Mouse (Mus musculus) forebrain, embryonic 12.5 days (tissue): ENCODE measurements around the gene Gm11213. TPM values are rescaled to one million over a fixed set of nuclear protein-coding genes. Genes with fewer than 3 reads are reported as not detected.

Experiments
- ATAC-seq: fragments of 200-750 bp; cut with Nextera tagmentation; 2 replicates; pipeline ENCODE4 v1.8.0; 2017; ENCODE audit warnings: moderate TSS enrichment; ENCODE audit not compliant: low FRiP score
- H3K27ac ChIP-seq: fragments of 300-500 bp; sonication (generic); 2 replicates; pipeline ENCODE4 v1.5.1; 2016; ENCODE audit warnings: mild to moderate bottlenecking
- H3K27me3 ChIP-seq: fragments of 300-500 bp; sonication (generic); 2 replicates; pipeline ENCODE4 v1.6.1; 2016; ENCODE audit warnings: mild to moderate bottlenecking
- H3K36me3 ChIP-seq: fragments of 300-500 bp; sonication (generic); replicated peaks from 2 replicates; pipeline ENCODE4 v1.6.1; 2016; ENCODE audit warnings: mild to moderate bottlenecking
- H3K4me1 ChIP-seq: fragments of 300-500 bp; sonication (generic); 2 replicates; pipeline ENCODE4 v1.6.1; 2016
- H3K4me2 ChIP-seq: fragments of 300-500 bp; sonication (generic); 2 replicates; pipeline ENCODE4 v1.6.1; 2016; ENCODE audit warnings: mild to moderate bottlenecking, moderate library complexity
- H3K4me3 ChIP-seq: fragments of 300-500 bp; sonication (generic); replicated peaks from 2 replicates; pipeline ENCODE4 v1.5.1; 2016; ENCODE audit warnings: mild to moderate bottlenecking
- H3K9ac ChIP-seq: fragments of 300-500 bp; sonication (generic); 2 replicates; pipeline ENCODE4 v1.6.1; 2016; ENCODE audit warnings: mild to moderate bottlenecking
- H3K9me3 ChIP-seq: fragments of 300-500 bp; sonication (generic); 2 replicates; pipeline ENCODE4 v1.6.1; 2016
- WGBS: fragments of 180-500 bp; shearing (Covaris S2); methylation state at CpG from one replicate; pipeline ENCODE4 v1.1.7; 2016; 5-methylcytosine and 5-hydroxymethylcytosine counted together
- polyA plus RNA-seq: library from polyadenylated mRNA; unstranded; fragments of >200 nt; fragmentation: Nextera tagmentation; extraction: Ambion mirVana; gene quantifications from 2 replicates; pipeline ENCODE4 v1.2.1, GENCODE M21; 2016

Gene Gm11213
- polyA plus RNA-seq, 1 experiment from 2014 or later = not detected

DNA sequence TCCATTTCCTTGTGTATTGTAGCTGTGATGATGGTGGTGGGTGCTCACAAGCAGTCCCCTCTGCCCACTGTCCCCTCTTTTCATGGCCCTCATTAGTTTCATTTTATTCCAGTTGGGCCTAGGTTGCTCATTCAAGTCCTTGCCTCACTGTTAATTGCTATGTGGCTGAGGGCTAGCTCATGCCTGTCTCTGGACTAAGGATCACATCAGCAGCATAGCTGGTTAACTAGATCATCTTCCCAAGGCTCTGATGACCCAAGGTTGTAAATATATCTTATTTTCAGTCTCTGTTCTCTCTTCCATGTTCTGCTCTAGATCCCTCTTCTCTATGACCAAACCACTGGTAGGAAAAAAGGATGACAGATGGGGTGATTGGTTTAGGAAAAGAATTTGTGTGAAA is 3.8 kb downstream of the Gm11213 start:
- no peak overlapping the region for H3K4me3 ChIP-seq

DNA sequence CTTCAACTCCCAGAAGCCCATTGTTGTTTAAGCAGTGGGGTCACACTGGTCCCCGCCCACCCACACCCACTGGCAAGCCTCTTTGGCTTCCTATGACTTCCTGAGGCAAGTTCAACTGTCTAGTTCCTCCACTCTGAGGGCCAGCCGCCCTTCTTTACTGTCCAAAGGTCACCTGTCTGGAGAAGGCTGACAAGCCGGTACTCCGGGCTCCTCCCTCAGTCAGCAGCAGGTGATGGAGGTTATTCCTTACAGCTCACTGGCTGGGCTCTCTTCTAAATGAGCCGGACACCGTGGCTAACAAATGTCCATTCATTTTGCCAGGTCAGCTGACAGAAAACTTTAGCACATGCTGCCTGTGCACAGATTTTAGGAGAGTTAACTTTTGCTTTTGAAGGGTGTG is 4.3 kb downstream of the Gm11213 start:
- H3K36me3 ChIP-seq = no peaks in the 10 kb centered on the region
- WGBS = 83% methylated on average over 6 of the region's 6 CpGs
- no peaks in the 10 kb centered on the region for H3K9me3 ChIP-seq
- no peaks in the 10 kb centered on the region for H3K27me3 ChIP-seq
- H3K27ac ChIP-seq = no peak overlapping the region
- no peak overlapping the region for H3K4me3 ChIP-seq
- H3K4me1 ChIP-seq = no peaks in the 10 kb centered on the region
- H3K9ac ChIP-seq = no peak overlapping the region
- H3K4me2 ChIP-seq = no peak overlapping the region
- ATAC-seq = no peak

More for the DNA sequence above, 3.8 kb downstream of the Gm11213 start:
- H3K4me2 ChIP-seq = no peak overlapping the region
- H3K9ac ChIP-seq = no peak overlapping the region
- H3K4me1 ChIP-seq = no peaks in the 10 kb centered on the region
- H3K36me3 ChIP-seq = no peaks in the 10 kb centered on the region
- no peak overlapping the region for H3K27ac ChIP-seq
- ATAC-seq = no peak
- H3K27me3 ChIP-seq = no peaks in the 10 kb centered on the region
- no peaks in the 10 kb centered on the region for H3K9me3 ChIP-seq

DNA sequence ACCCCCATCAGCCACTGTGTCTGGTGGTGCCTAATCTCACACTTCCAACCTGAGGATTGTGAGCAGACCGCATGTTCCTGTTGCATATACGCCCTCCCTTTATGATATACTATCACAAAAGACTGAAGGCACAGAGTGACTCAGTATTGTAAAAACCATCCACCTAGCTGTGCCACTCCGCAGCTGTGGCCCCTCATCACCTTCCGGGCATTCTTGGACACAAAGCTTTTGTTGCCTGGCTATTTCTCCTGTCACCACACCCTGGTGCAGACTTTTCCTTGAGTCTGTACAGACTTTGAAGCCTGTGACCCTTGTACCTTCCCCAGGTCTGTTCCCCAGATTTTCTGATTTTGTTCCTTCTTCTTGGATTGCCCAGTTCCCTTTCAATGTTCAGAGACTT is 9.1 kb downstream of the Gm11213 start:
- Histone ChIP-seq H3K27ac (no peak overlapping the region), H3K4me2 (no peak overlapping the region), H3K4me1 (peaks cover 4% of the 10 kb centered on the region; the same call in 1 of the 2 replicates), H3K4me3 (no peak overlapping the region), H3K9me3 (no peaks in the 10 kb centered on the region), H3K9ac (no peak overlapping the region), H3K36me3 (no peaks in the 10 kb centered on the region), H3K27me3 (no peaks in the 10 kb centered on the region)
- no peak for ATAC-seq
- WGBS = 97% methylated on average over 4 of the region's 4 CpGs

DNA sequence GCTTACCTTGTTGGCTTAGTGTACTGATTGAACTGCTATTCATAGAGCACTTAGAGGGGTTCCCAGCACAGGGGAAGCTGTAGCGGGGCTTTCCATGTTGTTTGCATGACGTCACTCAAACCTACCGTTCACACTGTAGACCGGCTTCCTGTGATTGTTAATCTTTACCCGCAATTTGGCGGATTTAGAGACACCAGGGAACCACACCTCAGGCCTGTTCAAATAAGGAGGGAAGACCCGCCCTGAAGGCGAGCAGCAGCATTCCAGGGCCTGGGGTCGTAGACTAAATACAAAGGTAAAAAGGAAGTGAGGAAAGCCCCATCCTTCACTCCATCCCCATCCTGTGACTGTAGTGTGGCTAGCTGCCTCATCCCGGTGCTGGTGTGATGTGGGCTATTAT is 9.8 kb downstream of the Gm11213 start:
- WGBS = 75% methylated on average over 10 of the region's 10 CpGs
- peaks cover 4% of the 10 kb centered on the region; the same call in 1 of the 2 replicates for H3K4me1 ChIP-seq
- H3K4me2 ChIP-seq = no peak overlapping the region
- no peak overlapping the region for H3K9ac ChIP-seq
- H3K9me3 ChIP-seq = no peaks in the 10 kb centered on the region
- ATAC-seq = no peak
- no peak overlapping the region for H3K4me3 ChIP-seq
- H3K36me3 ChIP-seq = no peaks in the 10 kb centered on the region
- H3K27me3 ChIP-seq = no peaks in the 10 kb centered on the region
- no peak overlapping the region for H3K27ac ChIP-seq

DNA sequence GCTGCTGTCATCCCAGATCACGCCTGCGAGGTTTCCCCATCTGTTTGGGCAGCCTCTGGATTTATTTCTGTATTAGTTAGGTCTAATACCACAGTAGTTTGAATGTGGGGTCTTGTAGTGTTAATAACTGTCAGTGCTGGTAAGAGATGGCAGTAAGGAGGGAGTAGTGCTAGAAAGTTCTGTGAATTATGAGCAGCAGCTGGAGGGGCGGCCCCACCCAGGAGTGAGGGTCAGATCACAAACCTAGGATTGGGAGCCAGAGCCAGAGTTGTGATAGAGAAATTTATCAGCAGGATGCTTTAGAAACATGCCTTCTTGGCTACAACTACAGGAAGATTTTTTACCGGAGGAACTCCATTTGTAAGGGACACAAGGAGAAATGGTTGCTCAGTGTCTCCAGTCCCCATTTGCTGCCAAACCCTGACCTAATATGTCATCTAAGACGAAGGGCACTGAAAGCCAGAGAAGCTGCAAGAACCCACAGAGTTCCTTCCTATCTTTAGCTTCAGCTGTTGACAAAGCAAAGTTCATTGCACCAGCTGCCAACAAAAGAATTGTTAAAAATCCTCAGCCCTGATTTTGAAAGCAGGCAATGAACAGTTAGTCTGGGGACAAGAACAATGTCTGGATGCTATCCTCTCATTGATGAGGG is 10.5 kb downstream of the Gm11213 start:
- Histone ChIP-seq H3K27me3 (no peaks in the 10 kb centered on the region), H3K4me1 (peaks cover 4% of the 10 kb centered on the region; the same call in 1 of the 2 replicates), H3K9ac (no peak overlapping the region), H3K9me3 (no peaks in the 10 kb centered on the region), H3K4me3 (no peak overlapping the region), H3K36me3 (no peaks in the 10 kb centered on the region), H3K27ac (no peak overlapping the region), H3K4me2 (no peak overlapping the region)
- 81% methylated on average over 5 of the region's 5 CpGs for WGBS
- no peak for ATAC-seq

DNA sequence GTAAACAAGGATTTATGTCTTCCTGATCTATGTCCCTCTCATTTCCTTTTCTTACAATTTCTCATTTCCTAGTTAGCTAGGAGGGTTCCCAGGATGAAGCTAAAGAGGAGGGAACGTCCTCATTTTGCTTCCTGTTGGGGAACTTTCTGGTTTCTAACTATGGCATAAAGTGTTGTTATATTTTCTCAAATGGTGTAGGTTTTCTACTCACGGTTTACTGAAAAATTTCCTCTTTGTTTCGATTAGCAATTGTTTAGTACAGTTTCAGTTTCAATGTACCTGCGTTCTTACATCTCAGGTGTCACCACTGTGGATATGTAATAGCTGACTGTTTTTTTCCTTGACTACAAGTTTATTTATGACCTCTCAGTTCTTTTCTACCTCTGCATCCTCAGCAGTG is 14.5 kb downstream of the Gm11213 start:
- 90% methylated on average over 4 of the region's 4 CpGs for WGBS
- no peak for ATAC-seq
- Histone ChIP-seq H3K4me2 (no peak overlapping the region), H3K9ac (no peak overlapping the region), H3K27ac (no peak overlapping the region), H3K4me1 (peaks cover 4% of the 10 kb centered on the region; the same call in 1 of the 2 replicates), H3K9me3 (no peaks in the 10 kb centered on the region), H3K4me3 (no peak overlapping the region), H3K36me3 (no peaks in the 10 kb centered on the region), H3K27me3 (no peaks in the 10 kb centered on the region)

DNA sequence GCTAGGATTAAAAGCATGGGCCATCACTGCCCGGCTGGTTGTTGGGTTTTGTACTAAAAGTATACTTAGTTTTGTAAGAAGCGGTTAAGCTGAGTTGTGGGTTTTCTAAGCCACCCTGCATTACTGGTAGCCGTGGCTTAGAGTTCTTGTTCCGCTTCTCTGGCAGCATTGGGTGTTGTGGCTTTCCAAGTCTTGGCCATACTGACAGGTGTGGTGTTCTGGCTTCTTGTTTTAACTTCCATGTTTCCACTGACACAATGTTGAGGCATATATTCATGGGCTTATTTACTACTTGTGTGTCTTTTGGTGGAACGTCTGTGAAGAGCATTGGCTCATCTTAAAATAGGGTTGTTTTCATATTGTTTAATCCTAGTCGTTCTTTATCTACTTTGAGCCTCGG is 15.1 kb downstream of the Gm11213 start:
- no peak overlapping the region for H3K4me2 ChIP-seq
- no peak overlapping the region for H3K4me3 ChIP-seq
- H3K4me1 ChIP-seq = peaks cover 4% of the 10 kb centered on the region; the same call in 1 of the 2 replicates
- no peaks in the 10 kb centered on the region for H3K9me3 ChIP-seq
- no peaks in the 10 kb centered on the region for H3K27me3 ChIP-seq
- WGBS = 91% methylated on average over 7 of the region's 7 CpGs
- H3K9ac ChIP-seq = no peak overlapping the region
- ATAC-seq = no peak
- H3K27ac ChIP-seq = no peak overlapping the region
- no peaks in the 10 kb centered on the region for H3K36me3 ChIP-seq

DNA sequence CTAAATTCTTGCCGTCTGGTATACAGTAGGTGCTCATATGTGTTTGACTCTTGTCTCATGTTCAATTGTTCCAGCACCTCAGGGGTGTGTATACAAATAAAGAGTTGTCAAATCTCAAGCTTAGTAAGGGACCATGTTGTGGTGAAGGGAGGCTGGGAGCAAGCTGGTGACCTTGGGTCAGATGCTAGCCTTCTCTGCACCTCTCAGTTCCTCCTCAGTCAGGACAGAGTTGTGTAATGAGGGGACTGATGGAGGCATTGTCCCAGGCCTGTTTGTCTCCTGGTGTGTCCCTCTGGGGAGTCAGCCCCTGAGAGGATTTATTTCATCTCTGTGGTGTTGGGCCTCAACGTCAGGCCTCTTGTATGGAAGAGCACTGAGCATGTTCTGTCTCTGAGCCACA is 18.8 kb downstream of the Gm11213 start:
- H3K27ac ChIP-seq = no peak overlapping the region

DNA sequence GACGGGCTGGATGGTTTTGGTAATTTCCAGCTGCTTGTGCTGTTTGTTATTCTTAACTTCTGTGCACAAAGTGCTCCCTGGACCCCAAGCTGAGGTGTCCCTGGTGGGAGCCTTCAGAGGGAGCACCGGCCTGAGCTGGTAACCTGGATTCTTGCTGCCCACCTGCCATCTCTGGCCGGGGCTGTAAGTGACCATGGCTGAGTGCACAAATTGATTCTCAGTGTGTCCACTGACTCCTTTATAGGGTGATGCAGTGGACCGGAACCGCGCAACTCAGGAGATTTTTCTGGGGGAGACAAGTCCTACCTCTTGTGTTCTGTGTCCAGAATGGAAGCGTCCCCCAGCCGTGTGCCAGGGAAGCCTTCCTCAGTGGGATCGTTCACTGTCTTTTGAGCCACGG is 19.8 kb downstream of the Gm11213 start:
- no peak for ATAC-seq
- H3K27me3 ChIP-seq = no peaks in the 10 kb centered on the region
- WGBS = 87% methylated on average over 10 of the region's 10 CpGs
- H3K4me2 ChIP-seq = no peak overlapping the region
- H3K4me1 ChIP-seq = peaks cover 2% of the 10 kb centered on the region
- H3K27ac ChIP-seq = no peak overlapping the region
- no peaks in the 10 kb centered on the region for H3K9me3 ChIP-seq
- H3K4me3 ChIP-seq = no peak overlapping the region
- H3K36me3 ChIP-seq = no peaks in the 10 kb centered on the region
- no peak overlapping the region for H3K9ac ChIP-seq

More for the DNA sequence above, 18.8 kb downstream of the Gm11213 start:
- Histone ChIP-seq H3K36me3 (no peaks in the 10 kb centered on the region), H3K9me3 (no peaks in the 10 kb centered on the region), H3K4me3 (no peak overlapping the region), H3K27me3 (no peaks in the 10 kb centered on the region), H3K4me2 (no peak overlapping the region), H3K4me1 (no peaks in the 10 kb centered on the region), H3K9ac (no peak overlapping the region)
- ATAC-seq = no peak
- WGBS = 74% methylated on average over 2 of the region's 2 CpGs

DNA sequence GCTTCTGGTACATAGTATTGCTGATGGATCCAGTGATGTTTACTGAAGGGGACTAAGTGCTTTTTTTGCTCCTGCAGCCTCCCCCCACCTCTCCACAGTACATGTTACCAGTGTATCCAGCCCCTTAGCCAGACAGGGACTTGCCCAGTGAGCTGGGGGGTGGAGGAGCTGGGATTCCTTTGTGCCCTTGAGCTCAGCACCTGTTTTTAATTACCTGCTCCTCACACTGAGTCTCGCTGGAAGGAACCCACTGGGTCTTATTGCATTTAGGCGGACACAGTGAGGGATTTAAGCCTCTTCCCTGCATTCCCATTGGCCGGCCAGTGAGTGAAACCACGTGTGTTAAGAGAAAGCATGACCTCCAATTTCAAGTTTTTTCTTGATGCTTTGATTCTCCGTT is 22.5 kb downstream of the Gm11213 start:
- WGBS = 62% methylated on average over 5 of the region's 5 CpGs
- Histone ChIP-seq H3K27me3 (no peaks in the 10 kb centered on the region), H3K4me3 (no peak overlapping the region), H3K27ac (no peak overlapping the region), H3K4me1 (peaks cover 10% of the 10 kb centered on the region), H3K4me2 (no peak overlapping the region), H3K9ac (no peak overlapping the region), H3K9me3 (no peaks in the 10 kb centered on the region), H3K36me3 (no peaks in the 10 kb centered on the region)
- no peak for ATAC-seq

DNA sequence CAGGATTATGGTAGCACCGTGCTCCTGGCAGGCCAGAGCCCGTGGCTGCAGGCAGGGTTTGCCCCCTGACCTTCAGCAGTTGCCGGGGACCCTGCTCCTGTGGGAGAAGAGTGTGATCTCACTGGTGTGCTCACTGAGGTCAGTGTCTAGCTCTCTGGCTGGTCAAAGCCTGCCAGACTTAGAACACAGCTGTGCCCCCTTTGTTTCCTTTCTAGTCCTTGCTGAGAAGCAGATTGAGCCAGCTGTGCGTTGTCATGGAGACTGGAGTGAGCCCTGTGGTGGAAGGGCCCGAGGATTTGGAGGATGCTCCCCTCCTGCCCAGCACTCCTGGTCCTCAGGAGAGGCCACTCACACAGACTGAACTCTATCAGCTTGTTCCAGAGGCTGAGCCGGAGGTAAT is 25.0 kb downstream of the Gm11213 start:
- ATAC-seq = peak; percentile 74
- Histone ChIP-seq H3K27ac (peak overlapping the region; percentile 47), H3K36me3 (no peaks in the 10 kb centered on the region), H3K27me3 (no peaks in the 10 kb centered on the region), H3K9ac (no peak overlapping the region), H3K4me2 (no peak overlapping the region), H3K9me3 (no peaks in the 10 kb centered on the region), H3K4me3 (no peak overlapping the region), H3K4me1 (peaks cover 10% of the 10 kb centered on the region)
- WGBS = 26% methylated on average over 6 of the region's 6 CpGs

DNA sequence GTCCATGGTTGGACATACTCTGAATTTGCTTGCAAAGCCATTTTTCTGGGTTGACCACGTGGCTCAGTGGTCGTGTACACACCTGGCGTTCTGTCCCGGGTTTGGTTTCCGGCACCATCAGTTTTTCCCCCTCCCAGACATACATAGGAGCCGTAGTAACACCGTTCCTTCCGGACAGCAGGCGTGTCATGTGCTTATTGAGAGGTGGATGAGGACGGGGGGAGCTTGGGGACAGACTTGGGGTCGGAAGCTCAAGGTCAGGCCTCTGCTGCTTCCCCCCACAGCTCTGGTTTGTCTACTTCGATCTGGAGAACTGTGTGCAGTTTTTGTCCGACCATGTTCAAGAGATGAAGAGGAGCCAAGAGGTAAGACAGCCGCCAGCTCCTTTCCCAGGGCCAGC is 25.4 kb downstream of the Gm11213 start:
- H3K9ac ChIP-seq = no peak overlapping the region
- H3K4me2 ChIP-seq = no peak overlapping the region
- H3K4me3 ChIP-seq = no peak overlapping the region
- no peaks in the 10 kb centered on the region for H3K27me3 ChIP-seq
- H3K9me3 ChIP-seq = no peaks in the 10 kb centered on the region
- 84% methylated on average over 14 of the region's 14 CpGs for WGBS
- H3K36me3 ChIP-seq = no peaks in the 10 kb centered on the region
- peak overlapping the region; percentile 47 for H3K27ac ChIP-seq
- peak; percentile 51; the same call in 1 of the 2 replicates for ATAC-seq
- H3K4me1 ChIP-seq = peaks cover 10% of the 10 kb centered on the region

DNA sequence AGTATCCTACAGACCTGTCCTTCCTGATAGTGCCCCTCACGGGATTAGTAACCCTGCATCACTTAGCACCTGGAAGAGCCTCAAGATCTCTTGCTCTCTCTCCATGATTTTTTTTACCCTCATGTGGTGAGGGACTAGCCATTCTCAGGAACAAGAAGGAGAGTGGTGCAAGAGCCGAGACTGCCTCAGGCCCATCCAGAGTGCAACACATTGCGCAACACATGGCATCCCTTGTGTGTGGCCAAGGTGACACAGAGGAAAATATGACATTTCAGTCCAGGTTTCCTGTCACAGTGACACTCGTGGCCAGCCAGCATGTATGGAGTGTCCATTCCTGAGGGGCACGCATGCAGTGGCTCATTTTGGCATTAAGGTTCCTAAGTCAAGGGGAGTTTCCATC is 32.4 kb downstream of the Gm11213 start:
- no peak for ATAC-seq
- H3K36me3 ChIP-seq = no peaks in the 10 kb centered on the region

More for the DNA sequence above, 32.4 kb downstream of the Gm11213 start:
- WGBS = 95% methylated on average over 5 of the region's 5 CpGs
- peaks cover 18% of the 10 kb centered on the region for H3K4me1 ChIP-seq
- no peaks in the 10 kb centered on the region for H3K9me3 ChIP-seq
- H3K27ac ChIP-seq = no peak overlapping the region
- no peak overlapping the region for H3K4me2 ChIP-seq
- no peak overlapping the region for H3K9ac ChIP-seq
- H3K27me3 ChIP-seq = no peaks in the 10 kb centered on the region
- no peak overlapping the region for H3K4me3 ChIP-seq
